Mouse (Mus musculus): Measurements from ENCODE around the gene Men1. TPM values are rescaled to one million over a fixed set of nuclear protein-coding genes. Genes with fewer than 3 reads are reported as not detected.

The Men1 gene
- polyA plus RNA-seq, 1 experiment from 2014 or later, result 91.8 TPM

DNA sequence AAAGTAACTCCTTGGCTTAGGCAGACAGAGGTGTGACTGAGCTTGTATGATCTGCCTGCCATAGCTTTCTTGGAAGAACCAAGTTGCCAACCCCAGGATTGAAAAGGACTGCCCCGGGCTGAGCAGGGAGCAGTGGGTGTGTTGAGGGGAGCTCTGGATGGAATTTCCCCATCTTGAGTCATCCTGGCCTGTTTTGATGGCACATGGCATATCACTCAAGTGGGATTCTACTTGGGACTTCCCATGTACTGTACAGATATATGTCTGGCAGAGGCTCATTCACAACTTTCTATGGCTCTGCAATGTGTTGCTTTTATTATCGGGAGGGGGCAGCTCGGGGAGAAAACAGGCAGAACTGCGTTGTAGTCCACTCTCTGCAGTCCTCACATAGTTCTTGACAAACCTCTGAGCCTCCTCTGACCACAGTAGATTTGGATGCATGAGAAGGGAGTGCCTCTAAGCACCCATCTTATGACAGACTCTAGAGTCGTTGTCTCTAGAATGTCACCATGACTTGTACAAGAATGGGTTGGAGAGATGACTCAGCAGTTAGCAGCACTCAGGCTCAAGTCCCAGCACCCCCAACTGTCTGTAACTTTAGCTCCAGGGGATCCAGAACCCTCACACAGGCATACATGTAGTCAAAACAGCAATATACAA lies 38.1 kb upstream of the Men1 start:
- Histone ChIP-seq H3K9me3 (replicated peaks) (no peaks in the 10 kb centered on the region), H3K4me3 (replicated peaks) (no peak overlapping the region), H3K27ac (no peak overlapping the region), H3K4me1 (peaks cover 13% of the 10 kb centered on the region; the same call in 1 of the 2 replicates), H3K4me2 (no peak overlapping the region), H3K36me3 (peaks cover 80% of the 10 kb centered on the region), H3K27me3 (no peaks in the 10 kb centered on the region), H3K9ac (no peak overlapping the region)
- ATAC-seq (replicated peaks; ENCODE audit: low FRiP score), result no peak
- 90% methylated on average over 5 of the region's 5 CpGs for WGBS

- no peak overlapping the region for H3K9ac ChIP-seq
- no peaks in the 10 kb centered on the region for H3K27me3 ChIP-seq
- H3K27ac ChIP-seq, result no peak overlapping the region
- no peak for ATAC-seq (replicated peaks; ENCODE audit: low FRiP score)
- H3K4me1 ChIP-seq, result peaks cover 12% of the 10 kb centered on the region; the same call in 1 of the 2 replicates
- H3K4me2 ChIP-seq, result no peak overlapping the region
- H3K4me3 ChIP-seq (replicated peaks), result no peak overlapping the region
- peaks cover 75% of the 10 kb centered on the region for H3K36me3 ChIP-seq
- 83% methylated on average over 9 of the region's 9 CpGs for WGBS
- H3K9me3 ChIP-seq (replicated peaks), result no peaks in the 10 kb centered on the region
These were observed 37.1 kb upstream of the Men1 start for GRCm38 (mm10) chr19:6297641-6298040.

- H3K27me3 ChIP-seq, result no peaks in the 10 kb centered on the region
- ATAC-seq (replicated peaks; ENCODE audit: low FRiP score), result no peak
- H3K4me2 ChIP-seq, result no peak overlapping the region
- peaks cover 13% of the 10 kb centered on the region; the same call in 1 of the 2 replicates for H3K4me1 ChIP-seq
- H3K9ac ChIP-seq, result no peak overlapping the region
- no peaks in the 10 kb centered on the region for H3K9me3 ChIP-seq (replicated peaks)
- no peak overlapping the region for H3K4me3 ChIP-seq (replicated peaks)
- WGBS, result 56% methylated on average over 4 of the region's 4 CpGs
- H3K27ac ChIP-seq, result peak overlapping the region; percentile 68; the same call in 1 of the 2 replicates
- H3K36me3 ChIP-seq, result peaks cover 64% of the 10 kb centered on the region
These were observed 35.8 kb upstream of the Men1 start for GRCm38 (mm10) chr19:6299003-6299402.

DNA sequence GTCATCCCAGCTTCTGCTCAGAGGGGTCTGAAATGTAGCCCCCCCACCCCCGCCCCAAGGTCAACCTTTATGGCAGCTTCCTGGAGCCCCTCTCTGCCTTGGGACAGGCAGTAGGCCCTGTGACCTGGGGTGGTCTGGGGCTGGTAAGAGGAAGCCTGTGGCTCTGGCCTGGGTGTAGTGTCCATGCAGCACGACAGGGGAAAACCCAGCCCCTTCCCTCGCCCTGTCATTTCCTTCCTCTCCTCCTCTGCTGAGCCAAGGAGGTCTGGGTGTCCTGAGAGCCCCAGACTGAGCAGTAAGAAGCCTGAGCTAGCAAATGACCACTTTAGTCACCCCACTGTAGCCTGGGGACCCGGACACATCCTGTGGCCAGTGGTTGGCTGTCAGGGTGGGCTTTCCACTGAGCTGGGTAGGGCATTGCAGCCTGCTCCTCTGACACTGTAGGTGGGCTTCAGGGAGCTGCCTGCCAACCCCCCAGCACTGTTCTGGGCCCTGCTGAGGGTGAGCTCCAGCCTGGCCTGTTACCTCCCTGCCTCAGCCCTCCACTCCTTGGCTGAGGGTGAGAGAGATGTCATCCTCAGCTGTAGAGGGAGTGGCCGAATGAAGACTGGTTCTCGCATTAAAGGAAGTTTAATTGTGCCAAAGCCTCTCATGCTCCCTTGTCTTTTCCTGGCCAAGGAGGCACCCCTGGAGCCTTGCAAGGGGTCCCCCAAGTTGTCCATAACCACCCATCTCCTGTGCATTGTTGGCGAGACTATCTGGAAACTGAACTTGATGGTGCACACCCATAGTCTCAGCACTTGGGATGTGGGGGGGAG lies 35.1 kb upstream of the Men1 start:
- ATAC-seq (replicated peaks; ENCODE audit: low FRiP score), result no peak
- peaks cover 57% of the 10 kb centered on the region for H3K36me3 ChIP-seq
- 76% methylated on average over 7 of the region's 7 CpGs for WGBS

DNA sequence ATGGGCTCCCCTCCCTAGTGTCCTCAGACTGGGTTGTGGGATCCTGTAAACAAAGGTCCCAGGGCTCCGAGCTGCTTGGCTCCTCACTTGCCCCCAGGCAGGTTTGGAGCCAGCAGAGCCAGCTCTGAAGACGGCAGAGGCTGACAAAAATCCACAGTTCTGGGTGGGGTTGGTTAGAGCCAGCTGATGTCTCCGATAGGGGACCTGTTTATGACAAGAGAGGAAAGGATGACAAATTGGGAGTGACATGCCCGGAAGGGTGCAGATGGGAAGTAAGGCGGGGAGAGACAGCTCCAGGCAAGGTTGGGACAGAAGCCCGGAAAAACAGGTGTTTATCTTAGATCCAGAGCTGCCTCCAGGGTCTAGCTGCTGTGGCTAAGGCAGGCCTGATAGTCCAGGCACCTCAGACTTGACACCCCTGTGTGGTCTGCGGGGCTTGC lies 34.4 kb upstream of the Men1 start:
- Histone ChIP-seq H3K36me3 (peaks cover 49% of the 10 kb centered on the region), H3K27me3 (no peaks in the 10 kb centered on the region), H3K4me2 (no peak overlapping the region), H3K9me3 (replicated peaks) (no peaks in the 10 kb centered on the region), H3K4me1 (peaks cover 18% of the 10 kb centered on the region), H3K4me3 (replicated peaks) (no peak overlapping the region), H3K27ac (peak overlapping the region; percentile 68; the same call in 1 of the 2 replicates), H3K9ac (no peak overlapping the region)
- peak; percentile 16; the same call in 1 of the 2 replicates for ATAC-seq (replicated peaks; ENCODE audit: low FRiP score)
- 65% methylated on average over 7 of the region's 7 CpGs for WGBS

More for the DNA sequence above, 35.1 kb upstream of the Men1 start:
- H3K27ac ChIP-seq, result peak overlapping the region; percentile 68
- no peak overlapping the region for H3K9ac ChIP-seq
- no peak overlapping the region for H3K4me2 ChIP-seq
- H3K9me3 ChIP-seq (replicated peaks), result no peaks in the 10 kb centered on the region
- no peak overlapping the region for H3K4me3 ChIP-seq (replicated peaks)
- no peaks in the 10 kb centered on the region for H3K27me3 ChIP-seq
- H3K4me1 ChIP-seq, result peaks cover 16% of the 10 kb centered on the region; the same call in 1 of the 2 replicates

DNA sequence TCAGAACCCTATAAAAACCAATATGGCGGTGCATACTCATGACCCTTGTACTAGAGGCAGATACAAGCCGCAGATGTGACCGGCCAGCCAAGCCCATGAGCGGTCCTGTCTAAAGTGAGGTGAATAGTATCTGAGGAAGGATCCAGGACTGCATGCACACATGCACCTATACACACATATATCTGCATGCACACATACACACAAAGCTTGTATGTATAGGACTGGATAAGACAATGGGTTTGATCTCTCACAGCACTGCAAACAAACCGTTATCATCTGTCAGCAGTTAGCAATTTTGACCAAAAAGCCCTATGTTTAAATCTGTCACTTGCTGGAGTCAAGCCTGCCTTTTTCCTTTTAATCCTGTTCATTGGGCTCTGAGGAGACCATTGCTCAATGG lies 32.7 kb upstream of the Men1 start:
- H3K27me3 ChIP-seq, result no peaks in the 10 kb centered on the region
- no peak overlapping the region for H3K4me3 ChIP-seq (replicated peaks)
- no peak overlapping the region for H3K27ac ChIP-seq
- 92% methylated on average over 5 of the region's 5 CpGs for WGBS
- H3K9ac ChIP-seq, result no peak overlapping the region
- no peaks in the 10 kb centered on the region for H3K9me3 ChIP-seq (replicated peaks)
- H3K4me2 ChIP-seq, result no peak overlapping the region
- no peak for ATAC-seq (replicated peaks; ENCODE audit: low FRiP score)
- peaks cover 29% of the 10 kb centered on the region for H3K4me1 ChIP-seq
- peaks cover 33% of the 10 kb centered on the region for H3K36me3 ChIP-seq

DNA sequence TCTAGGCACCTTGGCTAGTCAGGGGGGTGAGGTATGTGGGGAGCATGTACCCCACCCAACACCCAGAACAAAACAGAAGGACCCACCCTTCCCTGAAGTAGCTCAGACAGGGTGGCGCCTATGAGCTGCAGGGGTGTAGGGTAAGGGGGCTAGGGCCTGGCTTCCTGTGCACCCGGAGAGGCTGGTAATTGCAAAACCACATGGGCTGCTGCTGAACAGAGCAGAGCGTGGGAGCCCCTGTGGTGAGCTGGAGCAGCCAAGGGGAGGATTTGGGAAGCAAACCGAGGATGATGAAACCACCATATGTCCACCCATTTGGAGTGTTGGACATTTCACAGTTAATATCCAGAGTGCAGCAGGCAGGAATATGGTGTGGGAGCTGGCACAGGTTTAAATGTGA lies 32.3 kb upstream of the Men1 start:
- Histone ChIP-seq H3K27ac (no peak overlapping the region), H3K4me1 (peaks cover 33% of the 10 kb centered on the region), H3K4me2 (no peak overlapping the region), H3K9me3 (replicated peaks) (no peaks in the 10 kb centered on the region), H3K27me3 (no peaks in the 10 kb centered on the region), H3K9ac (no peak overlapping the region), H3K4me3 (replicated peaks) (no peak overlapping the region), H3K36me3 (peaks cover 29% of the 10 kb centered on the region)
- WGBS, result 24% methylated on average over 4 of the region's 4 CpGs
- no peak for ATAC-seq (replicated peaks; ENCODE audit: low FRiP score)

DNA sequence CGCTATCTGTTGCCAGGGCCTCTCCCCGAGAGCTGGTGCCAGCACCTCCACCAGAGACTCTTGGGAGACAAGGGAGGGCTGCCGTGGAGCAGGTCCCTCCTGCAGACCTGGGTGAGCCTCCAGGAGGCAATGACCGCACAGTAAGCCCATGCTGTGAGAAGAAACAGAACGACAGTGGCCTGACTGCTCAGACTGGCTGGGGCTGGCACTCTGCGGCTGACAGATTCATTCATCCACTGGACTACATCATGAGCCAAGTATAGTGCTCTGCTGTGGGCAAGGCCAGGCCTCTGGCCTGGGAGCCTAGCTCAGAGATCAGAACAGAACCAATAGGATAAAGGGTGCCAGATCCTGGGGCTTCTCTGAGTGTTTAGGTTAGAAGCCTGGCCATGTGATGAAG lies 30.9 kb upstream of the Men1 start:
- no peaks in the 10 kb centered on the region for H3K27me3 ChIP-seq
- H3K27ac ChIP-seq, result no peak overlapping the region
- H3K4me3 ChIP-seq (replicated peaks), result no peak overlapping the region
- no peak overlapping the region for H3K4me2 ChIP-seq
- 87% methylated on average over 6 of the region's 6 CpGs for WGBS
- no peak overlapping the region for H3K9ac ChIP-seq
- no peaks in the 10 kb centered on the region for H3K9me3 ChIP-seq (replicated peaks)
- no peak for ATAC-seq (replicated peaks; ENCODE audit: low FRiP score)
- peaks cover 40% of the 10 kb centered on the region for H3K4me1 ChIP-seq
- peaks cover 16% of the 10 kb centered on the region for H3K36me3 ChIP-seq

DNA sequence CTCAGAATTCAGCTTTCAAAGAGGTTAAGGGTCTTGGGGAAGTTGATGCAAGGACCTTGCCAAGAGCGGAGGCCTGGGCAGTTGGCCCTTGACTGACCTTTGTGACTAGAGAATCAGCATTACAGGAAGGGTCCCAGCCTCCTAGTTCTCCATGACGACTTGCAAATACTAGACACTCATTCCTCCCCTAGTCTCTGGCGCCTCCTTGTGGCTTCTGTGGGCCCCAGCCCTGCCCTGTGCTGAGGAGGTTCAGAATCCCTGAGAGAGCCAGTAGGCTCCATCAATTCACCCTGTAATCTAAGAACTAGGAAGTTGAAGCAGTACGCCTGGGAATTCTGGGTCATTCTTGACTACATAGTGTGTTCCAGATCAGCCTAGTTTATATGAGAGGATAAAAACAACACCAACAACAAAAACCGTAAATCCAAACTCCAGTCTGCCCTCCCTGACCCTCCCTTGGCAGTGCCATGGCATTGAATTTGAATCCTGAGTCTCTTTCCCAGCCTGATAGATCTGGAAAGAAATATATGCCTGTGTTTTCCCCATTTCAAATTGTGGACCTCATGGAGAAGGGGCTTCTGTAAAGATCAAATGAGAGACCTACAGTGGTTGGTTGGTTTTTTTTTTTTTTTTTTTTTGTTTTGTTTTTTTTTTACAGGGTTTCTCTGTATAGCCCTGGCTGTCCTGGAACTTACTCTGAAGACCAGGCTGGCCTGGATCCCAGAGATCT lies 29.8 kb upstream of the Men1 start:
- peak; percentile 57 for ATAC-seq (replicated peaks; ENCODE audit: low FRiP score)
- Histone ChIP-seq H3K27me3 (no peaks in the 10 kb centered on the region), H3K4me2 (no peak overlapping the region), H3K9ac (no peak overlapping the region), H3K4me1 (peaks cover 34% of the 10 kb centered on the region), H3K4me3 (replicated peaks) (no peak overlapping the region), H3K36me3 (peaks cover 5% of the 10 kb centered on the region), H3K27ac (peak overlapping the region; percentile 55), H3K9me3 (replicated peaks) (no peaks in the 10 kb centered on the region)
- 20% methylated on average over 5 of the region's 5 CpGs for WGBS

GRCm38 (mm10) chr19:6305517-6306115 lies 29.2 kb upstream of the Men1 start:
- peak overlapping the region; percentile 91 for H3K27ac ChIP-seq
- H3K36me3 ChIP-seq, result peaks cover 6% of the 10 kb centered on the region
- peak overlapping the region; percentile 64 for H3K4me2 ChIP-seq
- no peak for ATAC-seq (replicated peaks; ENCODE audit: low FRiP score)
- H3K27me3 ChIP-seq, result no peaks in the 10 kb centered on the region
- H3K9ac ChIP-seq, result peak overlapping the region; percentile 65
- WGBS, result 62% methylated on average over 8 of the region's 8 CpGs
- no peaks in the 10 kb centered on the region for H3K9me3 ChIP-seq (replicated peaks)
- H3K4me3 ChIP-seq (replicated peaks), result peak overlapping the region; percentile 65
- peaks cover 33% of the 10 kb centered on the region for H3K4me1 ChIP-seq

DNA sequence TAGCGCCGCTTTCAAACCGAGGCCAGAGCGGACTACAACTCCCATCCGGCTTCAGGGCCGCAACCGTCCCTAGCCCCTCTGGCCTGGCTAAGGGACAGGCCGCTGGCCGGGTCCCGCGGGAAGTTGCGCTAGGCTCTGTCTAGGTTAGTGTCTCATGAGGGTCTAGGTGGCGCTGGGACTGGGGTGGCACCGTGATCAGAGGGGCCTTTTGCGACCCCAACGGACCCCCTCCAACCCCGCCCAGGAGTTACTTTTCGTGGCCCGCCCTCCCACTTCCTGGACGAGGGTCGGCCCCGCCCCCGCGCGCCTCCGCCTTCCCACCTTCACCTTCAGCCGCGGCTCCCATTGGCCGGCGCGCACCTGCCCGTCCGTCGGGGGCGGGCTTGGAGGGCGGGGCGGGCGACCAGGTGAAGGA lies 28.6 kb upstream of the Men1 start, which contains the start of gene Cdc42bpg:
Cdc42bpg (plus strand) TSS at position 320 of the 415 bp plus-strand sequence.
- under 1% methylated on average over 36 of the region's 38 CpGs for WGBS
- peak within 1 kb of the TSS; percentile 65 for H3K9ac ChIP-seq
- peak within 1 kb of the TSS; percentile 91 for H3K27ac ChIP-seq
- no peaks in the 10 kb centered on the region for H3K9me3 ChIP-seq (replicated peaks)
- H3K4me1 ChIP-seq, result peaks cover 33% of the 10 kb centered on the region
- H3K36me3 ChIP-seq, result peaks cover 12% of the 10 kb centered on the region
- H3K27me3 ChIP-seq, result no peaks in the 10 kb centered on the region
- H3K4me3 ChIP-seq (replicated peaks), result peak within 1 kb of the TSS; percentile 65
- peak within 1 kb of the TSS; percentile 64 for H3K4me2 ChIP-seq
- ATAC-seq (replicated peaks; ENCODE audit: low FRiP score), result peak; percentile 89
